Mouse (Mus musculus) testis, adult 2 months (tissue): ENCODE data around the gene Prss53. TPM values are rescaled to one million over a fixed set of nuclear protein-coding genes. Genes with fewer than 3 reads are reported as not detected.

ENCODE experiments used
- H3K27ac ChIP-seq: fragments of 200-500 bp; 2 replicates; pipeline ENCODE4 v1.5.1; 2012; ENCODE audit warnings: low read depth, low read length; ENCODE audit not compliant: control insufficient read depth, insufficient read depth
- H3K27me3 ChIP-seq: fragments of 200-500 bp; 2 replicates; pipeline ENCODE4 v1.6.1; 2012; ENCODE audit warnings: mild to moderate bottlenecking, low read length, moderate library complexity; ENCODE audit not compliant: control insufficient read depth, insufficient read depth
- H3K36me3 ChIP-seq: fragments of 200-500 bp; 2 replicates; pipeline ENCODE4 v1.6.1; 2012; ENCODE audit warnings: mild to moderate bottlenecking, low read length; ENCODE audit not compliant: control insufficient read depth, insufficient read depth
- H3K4me1 ChIP-seq: fragments of 200-500 bp; 2 replicates; pipeline ENCODE4 v1.6.1; 2012; ENCODE audit warnings: low read length; ENCODE audit not compliant: control insufficient read depth, insufficient read depth
- H3K4me3 ChIP-seq: fragments of 200-500 bp; 2 replicates; pipeline ENCODE4 v1.5.1; 2012; ENCODE audit warnings: low read depth, mild to moderate bottlenecking, low read length, moderate library complexity, mixed read lengths; ENCODE audit not compliant: control insufficient read depth
- CTCF ChIP-seq: fragments of 200-500 bp; IDR thresholded peaks from 2 replicates; pipeline ENCODE4 v1.5.1; 2012; ENCODE audit warnings: low read depth, mild to moderate bottlenecking, inconsistent platforms, low read length, moderate library complexity; ENCODE audit not compliant: control insufficient read depth, insufficient read depth, insufficient replicate concordance
- POLR2A ChIP-seq: fragments of 200-500 bp; IDR thresholded peaks from 2 replicates; pipeline ENCODE4 v1.6.1; 2012; ENCODE audit warnings: low read depth, mild to moderate bottlenecking, inconsistent platforms, low read length, moderate library complexity; ENCODE audit not compliant: control insufficient read depth
- polyA plus RNA-seq: library from polyadenylated mRNA; depleted of rRNA; stranded (reverse); fragments of >200 nt; gene quantifications from 2 replicates; pipeline ENCODE4 v1.2.3, GENCODE M21; 2012

The Prss53 gene
- polyA plus RNA-seq, 1 experiment, result 0.88 TPM

GRCm38 (mm10) chr7:127931351-127932135 is 40.8 kb upstream of the Prss53 start:
- no peak overlapping the region for H3K4me3 ChIP-seq

GRCm38 (mm10) chr7:127930636-127931035 is 39.9 kb upstream of the Prss53 start:
- Histone ChIP-seq H3K36me3 (peaks cover 2% of the 10 kb centered on the region; the same call in 1 of the 2 replicates), H3K4me1 (peaks cover 18% of the 10 kb centered on the region), H3K27me3 (no peaks in the 10 kb centered on the region), H3K4me3 (no peak overlapping the region), H3K27ac (no peak overlapping the region)
- no peak for TF ChIP-seq CTCF

More at GRCm38 (mm10) chr7:127931351-127932135, 40.8 kb upstream of the Prss53 start:
- H3K27ac ChIP-seq, result no peak overlapping the region
- peaks cover 25% of the 10 kb centered on the region for H3K4me1 ChIP-seq
- no peaks in the 10 kb centered on the region for H3K27me3 ChIP-seq
- no peaks in the 10 kb centered on the region for H3K36me3 ChIP-seq
- TF ChIP-seq POLR2A (no peak), CTCF (no peak)

- peaks cover 14% of the 10 kb centered on the region for H3K4me1 ChIP-seq
- TF ChIP-seq CTCF, result no peak
- no peak for TF ChIP-seq POLR2A
- peak within 1 kb of the TSS; percentile 4; the same call in 1 of the 2 replicates for H3K4me3 ChIP-seq
- H3K27ac ChIP-seq, result no peak within 1 kb of the TSS
- no peaks in the 10 kb centered on the region for H3K27me3 ChIP-seq
- peaks cover 2% of the 10 kb centered on the region; the same call in 1 of the 2 replicates for H3K36me3 ChIP-seq
Observed at GRCm38 (mm10) chr7:127929923-127930322, 39.2 kb upstream of the Prss53 start, which contains the start of gene Prss8. Gene Prss8 (minus strand): TSS chr7:127930104.

- Histone ChIP-seq H3K4me3 (no peak overlapping the region), H3K36me3 (peaks cover 2% of the 10 kb centered on the region), H3K27me3 (no peaks in the 10 kb centered on the region), H3K27ac (no peak overlapping the region), H3K4me1 (peaks cover 18% of the 10 kb centered on the region)
- no peak for TF ChIP-seq CTCF
- no peak for TF ChIP-seq POLR2A
Observed at GRCm38 (mm10) chr7:127928596-127928995, 37.8 kb upstream of the Prss53 start.

- TF ChIP-seq CTCF (no peak), POLR2A (no peak)
- H3K36me3 ChIP-seq, result peaks cover 2% of the 10 kb centered on the region
- no peaks in the 10 kb centered on the region for H3K27me3 ChIP-seq
- H3K4me3 ChIP-seq, result no peak overlapping the region
- peaks cover 19% of the 10 kb centered on the region for H3K4me1 ChIP-seq
- no peak overlapping the region for H3K27ac ChIP-seq
Observed at GRCm38 (mm10) chr7:127927726-127928125, 37.0 kb upstream of the Prss53 start.

GRCm38 (mm10) chr7:127926846-127927245 is 36.1 kb upstream of the Prss53 start:
- TF ChIP-seq CTCF, result no peak
- no peak for TF ChIP-seq POLR2A
- H3K36me3 ChIP-seq, result peaks cover 2% of the 10 kb centered on the region
- peaks cover 19% of the 10 kb centered on the region for H3K4me1 ChIP-seq
- no peaks in the 10 kb centered on the region for H3K27me3 ChIP-seq
- H3K27ac ChIP-seq, result no peak overlapping the region
- H3K4me3 ChIP-seq, result no peak overlapping the region

- Histone ChIP-seq H3K4me1 (peaks cover 19% of the 10 kb centered on the region), H3K36me3 (peaks cover 2% of the 10 kb centered on the region), H3K4me3 (no peak overlapping the region), H3K27me3 (no peaks in the 10 kb centered on the region), H3K27ac (no peak overlapping the region)
- no peak for TF ChIP-seq CTCF
- TF ChIP-seq POLR2A, result no peak
Observed at GRCm38 (mm10) chr7:127926066-127926465, 35.3 kb upstream of the Prss53 start.

GRCm38 (mm10) chr7:127925252-127925651 is 34.5 kb upstream of the Prss53 start:
- TF ChIP-seq CTCF (no peak), POLR2A (no peak)
- no peak overlapping the region for H3K27ac ChIP-seq
- no peaks in the 10 kb centered on the region for H3K27me3 ChIP-seq
- no peak overlapping the region for H3K4me3 ChIP-seq
- peaks cover 2% of the 10 kb centered on the region for H3K36me3 ChIP-seq
- H3K4me1 ChIP-seq, result peaks cover 18% of the 10 kb centered on the region
